Mouse (Mus musculus): ENCODE results near the gene Psg27.
"Not testable (repeated sequence)": the region's sequence is repeated elsewhere in the genome, so short reads cannot be mapped to it uniquely, and the experiment has no call there.

The Psg27 gene

DNA sequence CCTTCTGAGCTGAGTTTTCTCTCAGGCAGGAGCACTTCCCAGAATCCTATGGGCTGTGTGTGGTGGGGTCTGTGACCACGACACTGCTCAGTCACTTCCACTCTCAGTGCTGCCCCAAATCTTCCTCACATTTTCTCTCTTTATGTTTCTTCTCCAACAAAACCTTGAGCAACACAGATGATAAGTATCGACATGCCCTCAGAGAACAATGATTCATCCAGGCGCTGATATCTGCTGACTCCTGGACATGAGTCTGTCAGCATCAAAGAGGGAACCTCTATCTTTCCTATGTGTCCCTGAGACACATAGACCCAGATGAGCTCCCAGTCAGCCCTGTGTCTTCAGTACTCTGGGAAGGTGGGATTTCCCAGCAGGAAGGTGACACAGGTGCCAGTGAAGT, at the start of gene Psg27:
Psg27 (minus strand) TSS at position 101 of the 400 bp plus-strand sequence.
- no peak for DNase-seq (ENCODE audit: low read depth, low spot score)

DNA sequence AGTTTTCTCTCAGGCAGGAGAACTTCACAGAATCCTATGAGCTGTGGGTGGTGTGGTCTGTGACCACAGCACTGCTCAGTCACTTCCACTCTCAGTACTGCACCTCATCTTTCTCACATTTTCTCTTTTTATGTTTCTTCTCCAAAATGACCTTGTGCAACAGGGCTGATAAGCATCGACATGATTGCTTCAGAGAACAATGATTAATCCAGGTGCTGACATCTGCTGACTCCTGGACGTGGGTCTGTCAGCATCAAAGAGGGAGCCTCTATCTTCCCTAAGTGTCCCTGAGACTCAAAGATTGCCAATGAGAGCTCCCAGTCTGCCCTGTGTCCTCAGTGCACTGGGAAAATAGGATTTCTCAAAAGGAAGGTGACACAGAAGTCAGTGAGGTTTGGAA, 49.3 kb upstream of the Psg27 start, which contains the start of gene Psg23:
Psg23 (minus strand) TSS at position 101 of the 400 bp plus-strand sequence.
- DNase-seq (ENCODE audit: low read depth, low spot score): not testable (repeated sequence)

GRCm38 (mm10) chr7:18559850-18560249, 7.3 kb downstream of the Psg27 start:
- DNase-seq (ENCODE audit: low read depth, low spot score): no peak

GRCm38 (mm10) chr7:18555751-18556150, 11.4 kb downstream of the Psg27 start:
- not testable (repeated sequence) for DNase-seq (ENCODE audit: low read depth, low spot score)

DNA sequence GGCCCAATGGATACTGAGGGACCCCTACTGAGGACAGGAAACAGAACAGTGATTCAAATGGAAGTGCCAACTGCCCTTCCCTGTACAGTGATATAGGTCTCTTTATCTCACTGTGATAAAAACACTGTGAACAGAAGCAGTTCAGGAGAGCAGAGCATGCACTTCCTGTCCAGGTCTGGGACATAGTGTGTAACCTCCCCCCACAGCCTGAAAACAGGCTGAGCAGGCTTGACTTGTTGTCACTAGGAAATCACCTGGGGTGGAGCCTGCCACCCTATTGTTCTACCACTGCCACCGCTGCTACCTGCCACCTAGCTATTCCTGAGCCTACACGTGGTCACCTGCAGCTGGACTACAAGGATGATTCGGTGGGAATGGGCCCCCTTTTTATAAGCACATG, 33.7 kb downstream of the Psg27 start:
- no peak for DNase-seq (ENCODE audit: low read depth, low spot score)

GRCm38 (mm10) chr7:18532169-18532568, 34.9 kb downstream of the Psg27 start, which contains the start of gene Psg25:
Psg25 (minus strand) TSS chr7:18532269.
- DNase-seq (ENCODE audit: low read depth, low spot score): no peak

DNA sequence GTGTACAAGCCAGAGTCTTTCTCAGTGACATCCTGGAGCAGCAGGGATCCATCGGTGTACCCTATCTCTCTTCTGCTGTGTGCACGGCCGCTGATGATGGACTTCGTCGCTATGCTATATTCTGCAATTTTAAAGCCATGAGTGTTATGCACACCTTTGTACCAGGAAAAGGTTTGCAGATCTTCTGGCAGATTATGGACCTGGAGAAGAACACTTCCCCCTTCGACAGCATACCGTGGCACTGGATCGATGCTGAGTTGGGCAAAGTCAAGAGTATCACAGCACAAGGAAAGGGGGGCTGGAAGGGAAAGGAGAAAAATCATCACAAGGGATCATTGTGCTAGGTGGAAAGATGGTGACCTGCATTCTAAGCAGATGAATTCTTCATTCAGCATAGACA, 42.4 kb downstream of the Psg27 start:
- DNase-seq (ENCODE audit: low read depth, low spot score): no peak

DNA sequence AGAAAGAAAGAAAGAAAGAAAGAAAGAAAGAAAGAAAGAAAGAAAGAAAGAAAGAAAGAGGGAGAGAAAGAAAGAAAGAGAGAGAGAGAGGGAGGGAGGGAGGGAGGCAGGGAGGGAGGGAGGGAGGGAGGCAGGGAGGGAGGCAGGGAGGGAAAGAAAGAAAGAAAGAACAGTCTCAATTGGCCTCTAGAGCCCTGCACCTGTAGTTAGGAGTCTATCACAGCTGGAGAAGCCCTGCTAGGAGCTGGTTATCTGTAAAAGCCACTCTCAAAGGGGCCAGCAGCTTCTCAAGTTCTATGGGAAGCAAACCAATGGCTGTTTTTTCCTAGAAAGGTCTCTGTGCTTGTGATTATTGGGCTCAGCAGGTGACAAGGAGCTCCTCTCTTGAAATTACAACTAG, 54.3 kb downstream of the Psg27 start:
- not testable (repeated sequence) for DNase-seq (ENCODE audit: low read depth, low spot score)

DNA sequence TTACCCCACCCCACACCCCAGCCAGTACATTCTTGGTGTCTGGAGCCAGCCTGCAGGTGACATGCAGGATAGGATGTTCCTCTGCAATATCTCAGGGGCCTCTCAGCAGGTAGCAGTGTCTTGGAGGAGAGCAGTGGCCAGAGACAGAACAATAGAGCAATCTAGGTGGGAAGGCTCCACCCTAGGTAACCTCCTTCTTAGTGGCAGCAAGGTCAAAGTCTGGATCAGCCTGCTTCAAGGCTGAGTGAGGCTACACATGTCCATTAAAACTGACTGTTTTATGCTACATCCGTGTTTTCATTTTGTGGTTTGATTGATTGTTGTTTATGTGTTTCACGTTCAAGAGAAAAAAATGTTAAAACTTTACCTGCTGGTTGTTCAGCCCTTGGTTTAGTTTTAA, 54.7 kb downstream of the Psg27 start:
- DNase-seq (ENCODE audit: low read depth, low spot score): not testable (repeated sequence)

DNA sequence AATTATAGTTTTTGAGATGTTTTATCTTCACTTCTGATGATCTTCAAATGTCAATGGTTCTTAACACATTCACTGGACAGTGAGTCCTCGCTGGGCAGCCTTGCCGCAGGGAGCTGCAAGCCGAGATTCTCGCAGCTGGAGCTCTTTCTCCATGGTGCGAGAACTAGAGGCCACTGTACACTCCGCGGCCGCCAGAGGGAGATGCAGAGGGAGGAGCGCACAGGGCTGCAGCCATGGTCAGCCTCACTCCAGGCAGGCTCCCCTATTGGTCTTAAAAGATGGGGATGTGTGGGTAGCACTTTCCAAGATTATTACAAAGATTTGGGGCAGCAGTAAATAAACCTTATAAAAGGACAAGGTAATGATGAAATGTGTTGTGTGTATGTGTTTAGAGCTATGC, 55.6 kb downstream of the Psg27 start:
- peak; percentile 1 for DNase-seq (ENCODE audit: low read depth, low spot score)
